Mouse (Mus musculus): ENCODE measurements around the gene Gpatch3.

GRCm38 (mm10) chr4:133604856-133605255, 30.3 kb downstream of the Gpatch3 start:
- TF ChIP-seq CTCF (IDR thresholded peaks at IDR 0.05; ENCODE audit: borderline replicate concordance, extremely low read depth, insufficient read depth, insufficient read length) = no peak
- TF ChIP-seq POLR2A (IDR thresholded peaks at IDR 0.05; ENCODE audit: borderline replicate concordance, extremely low read depth, insufficient read depth, insufficient read length, poor library complexity, severe bottlenecking) = no peak
